Mouse (Mus musculus): ENCODE measurements around the gene 9530003J23Rik.
"Not testable (repeated sequence)": the region's sequence is repeated elsewhere in the genome, so short reads cannot be mapped to it uniquely, and the experiment has no call there.

9530003J23Rik gene

GRCm38 (mm10) chr10:117238603-117239002 lies at the start of gene 9530003J23Rik:
Gene 9530003J23Rik, minus strand, starts transcription at chr10:117238703.
- no peak for DNase-seq (ENCODE audit: low spot score)

GRCm38 (mm10) chr10:117287226-117287850 lies 48.8 kb upstream of the 9530003J23Rik start:
- DNase-seq (ENCODE audit: low spot score) = no peak

DNA sequence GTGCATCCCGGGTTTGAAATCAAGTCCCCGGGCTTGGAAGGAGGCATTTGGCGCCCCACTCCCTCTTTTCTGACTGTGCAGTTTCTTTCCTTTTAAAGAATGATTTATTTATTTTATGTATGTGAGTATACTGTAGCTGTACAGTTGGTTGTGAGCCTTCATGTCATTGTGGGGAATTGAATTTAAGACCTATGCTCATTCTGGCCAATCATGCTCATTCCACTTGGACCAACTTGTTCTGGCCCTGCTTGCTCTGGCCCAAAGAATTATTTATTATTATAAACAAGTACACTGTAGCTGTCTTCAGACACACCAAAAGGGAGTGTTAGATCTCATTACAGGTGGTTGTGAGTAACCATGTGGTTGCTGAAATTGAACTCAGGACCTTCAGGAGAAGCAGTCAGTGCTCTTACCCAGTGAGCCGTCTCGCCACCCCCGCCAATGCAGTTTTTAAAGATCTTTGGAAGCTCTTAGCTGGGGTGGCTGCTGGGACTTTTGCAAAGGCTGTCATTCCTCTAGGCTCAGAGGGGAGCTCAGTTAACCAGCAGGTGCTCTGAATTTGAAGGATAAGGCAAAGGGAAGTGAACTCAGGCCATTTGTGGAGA lies 48.0 kb upstream of the 9530003J23Rik start:
- DNase-seq (ENCODE audit: low spot score) = no peak

- not testable (repeated sequence) for DNase-seq (ENCODE audit: low spot score)
These were observed 47.1 kb upstream of the 9530003J23Rik start for GRCm38 (mm10) chr10:117285584-117285983.

- no peak for DNase-seq (ENCODE audit: low spot score)
These were observed 46.3 kb upstream of the 9530003J23Rik start for GRCm38 (mm10) chr10:117284578-117285520.

- DNase-seq (ENCODE audit: low spot score) = no peak
These were observed 45.5 kb upstream of the 9530003J23Rik start for GRCm38 (mm10) chr10:117283871-117284577.

DNA sequence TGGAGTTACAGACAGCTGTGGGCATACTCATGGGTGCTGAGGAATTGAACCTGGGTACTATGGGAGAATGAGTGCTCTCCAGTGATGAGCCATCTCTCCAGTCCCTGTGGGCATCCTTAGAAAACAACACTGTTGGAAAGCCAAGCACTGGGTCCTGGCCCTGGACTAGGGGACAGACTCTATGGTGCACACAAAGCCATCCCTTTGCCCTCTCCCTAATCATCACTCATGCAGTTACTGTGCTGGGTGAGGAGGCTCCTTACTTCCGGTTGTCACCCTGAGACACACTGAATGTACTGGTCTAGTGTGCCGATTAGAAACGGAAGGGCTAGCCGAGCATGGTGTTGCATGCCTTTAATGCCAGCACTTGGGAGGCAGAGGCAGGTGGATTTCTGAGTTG lies 44.7 kb upstream of the 9530003J23Rik start:
- not testable (repeated sequence) for DNase-seq (ENCODE audit: low spot score)

GRCm38 (mm10) chr10:117282551-117282950 lies 44.0 kb upstream of the 9530003J23Rik start:
- DNase-seq (ENCODE audit: low spot score) = no peak

- no peak for DNase-seq (ENCODE audit: low spot score)
These were observed 43.5 kb upstream of the 9530003J23Rik start, which contains the start of gene Lyz2 for GRCm38 (mm10) chr10:117282049-117282448. Gene Lyz2, minus strand, starts transcription at chr10:117282321.

DNA sequence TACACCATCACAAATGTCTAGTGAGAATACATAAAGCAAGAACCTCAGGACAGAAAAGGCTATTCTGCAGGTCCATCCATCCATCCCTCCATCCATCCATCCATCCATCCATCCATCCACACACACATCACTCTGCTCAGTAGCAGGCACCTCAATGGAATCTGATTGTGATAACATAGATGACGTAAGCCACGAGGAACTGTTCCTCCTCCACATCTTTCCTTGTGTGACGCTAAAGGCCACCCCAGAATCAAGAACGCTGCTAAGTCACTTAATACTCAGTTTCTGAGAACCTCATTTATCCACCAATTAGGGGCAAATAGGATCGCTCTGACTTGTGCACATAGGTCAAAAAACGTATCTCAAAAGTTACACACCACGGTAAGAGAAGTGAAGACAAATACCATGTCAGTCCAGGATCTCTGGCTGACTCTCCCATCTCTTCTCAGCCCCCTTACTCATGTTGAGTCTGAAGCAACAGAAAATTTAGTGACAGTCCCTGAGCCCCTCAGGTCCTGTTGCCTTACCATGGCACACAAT lies 42.9 kb upstream of the 9530003J23Rik start:
- no peak for DNase-seq (ENCODE audit: low spot score)

- no peak for DNase-seq (ENCODE audit: low spot score)
These were observed 41.5 kb upstream of the 9530003J23Rik start for GRCm38 (mm10) chr10:117280000-117280399.

- DNase-seq (ENCODE audit: low spot score) = not testable (repeated sequence)
These were observed 40.0 kb upstream of the 9530003J23Rik start for GRCm38 (mm10) chr10:117278510-117278909.

DNA sequence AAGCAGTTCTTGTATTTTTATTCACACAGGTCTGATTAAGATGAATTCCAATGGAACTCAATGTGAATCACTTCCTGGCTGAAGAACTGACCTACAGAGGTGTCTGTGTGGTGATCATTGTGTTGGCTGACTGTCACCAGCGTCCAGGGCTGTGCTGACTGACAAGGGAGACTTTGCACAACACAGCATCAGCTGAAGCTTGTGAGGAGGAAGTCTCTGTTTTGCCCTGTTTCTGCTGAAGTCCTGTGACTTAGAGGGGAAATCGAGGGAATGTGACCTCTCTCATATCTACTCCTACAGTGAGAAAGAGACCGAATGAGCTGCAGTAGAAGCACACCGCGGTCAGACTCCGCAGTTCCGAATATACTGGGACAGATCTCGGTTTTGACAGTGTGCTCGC lies 39.3 kb upstream of the 9530003J23Rik start:
- DNase-seq (ENCODE audit: low spot score) = not testable (repeated sequence)

DNA sequence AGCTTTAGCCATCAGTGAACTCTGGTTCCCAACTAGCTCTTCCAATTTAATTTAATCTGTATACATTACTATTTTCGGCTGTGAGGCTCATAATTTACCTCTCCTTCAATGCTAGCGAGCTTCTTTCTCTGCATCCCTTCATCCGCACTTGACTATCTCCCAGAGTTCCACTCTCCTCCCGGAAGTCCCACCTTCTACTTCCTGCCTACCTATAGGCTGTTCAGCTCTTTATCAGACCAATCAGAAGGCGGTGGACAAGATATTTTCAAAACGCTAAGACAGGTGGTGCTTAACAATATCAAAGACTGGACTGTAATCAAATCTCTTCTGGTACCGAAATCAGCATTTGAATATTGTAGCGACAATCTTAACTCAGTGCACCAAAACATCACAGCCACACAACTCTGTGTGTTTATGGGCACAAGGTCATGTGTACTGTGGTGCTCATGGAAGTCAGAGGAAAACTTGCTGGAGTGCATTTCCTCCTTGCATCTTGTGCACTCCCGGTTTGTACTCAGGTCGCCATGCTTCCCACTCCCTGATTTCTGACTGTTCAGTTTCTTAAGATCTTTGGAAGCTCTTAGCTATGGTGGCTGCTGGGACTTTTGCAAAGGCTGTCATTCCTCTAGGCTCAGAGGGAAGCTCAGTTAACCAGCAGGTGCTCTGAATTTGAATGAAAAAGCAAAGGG lies 37.3 kb upstream of the 9530003J23Rik start:
- DNase-seq (ENCODE audit: low spot score) = no peak

- not testable (repeated sequence) for DNase-seq (ENCODE audit: low spot score)
These were observed 36.1 kb upstream of the 9530003J23Rik start for GRCm38 (mm10) chr10:117274645-117275044.

DNA sequence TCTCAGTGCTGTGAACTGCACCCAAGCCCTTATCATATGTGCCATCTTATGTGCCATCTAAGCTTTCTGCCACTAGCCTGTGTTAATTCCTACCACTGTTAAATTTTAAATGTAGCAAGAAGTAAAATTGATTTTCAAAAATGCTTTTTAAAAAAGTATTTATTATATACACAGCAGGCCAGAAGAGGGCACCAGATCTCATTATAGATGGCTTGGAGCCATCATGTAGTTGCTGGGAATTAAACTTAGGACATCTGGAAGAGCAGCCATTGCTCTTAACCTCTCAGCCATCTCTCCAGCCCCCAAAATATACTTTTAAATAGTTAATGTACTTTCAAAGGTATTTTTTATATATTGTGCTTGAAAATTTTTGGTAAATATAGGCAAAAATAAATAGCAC lies 33.5 kb upstream of the 9530003J23Rik start:
- DNase-seq (ENCODE audit: low spot score) = no peak

- DNase-seq (ENCODE audit: low spot score) = no peak
These were observed 21.4 kb upstream of the 9530003J23Rik start for GRCm38 (mm10) chr10:117259870-117260269.

GRCm38 (mm10) chr10:117235866-117236265 lies 2.6 kb downstream of the 9530003J23Rik start:
- no peak for DNase-seq (ENCODE audit: low spot score)

DNA sequence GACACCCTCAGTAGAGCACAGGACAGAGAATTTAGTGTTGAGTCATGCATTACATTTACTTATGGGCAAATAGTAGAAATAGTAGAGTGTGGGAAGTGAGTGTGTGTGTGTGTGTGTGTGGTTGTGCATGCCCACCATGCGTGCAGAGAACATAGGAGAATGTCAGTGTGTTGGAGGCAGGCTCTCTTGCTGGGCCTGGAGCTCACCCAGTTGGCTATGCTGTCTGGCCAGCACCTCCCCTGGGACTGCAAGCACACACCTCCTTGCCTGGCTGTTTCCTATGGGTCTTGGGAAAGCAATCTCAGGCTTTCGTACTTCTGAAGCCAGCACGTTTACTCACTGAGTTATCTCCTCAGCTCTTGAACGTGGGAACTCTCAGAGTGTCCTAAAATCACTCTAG lies 3.7 kb downstream of the 9530003J23Rik start:
- DNase-seq (ENCODE audit: low spot score) = no peak

DNA sequence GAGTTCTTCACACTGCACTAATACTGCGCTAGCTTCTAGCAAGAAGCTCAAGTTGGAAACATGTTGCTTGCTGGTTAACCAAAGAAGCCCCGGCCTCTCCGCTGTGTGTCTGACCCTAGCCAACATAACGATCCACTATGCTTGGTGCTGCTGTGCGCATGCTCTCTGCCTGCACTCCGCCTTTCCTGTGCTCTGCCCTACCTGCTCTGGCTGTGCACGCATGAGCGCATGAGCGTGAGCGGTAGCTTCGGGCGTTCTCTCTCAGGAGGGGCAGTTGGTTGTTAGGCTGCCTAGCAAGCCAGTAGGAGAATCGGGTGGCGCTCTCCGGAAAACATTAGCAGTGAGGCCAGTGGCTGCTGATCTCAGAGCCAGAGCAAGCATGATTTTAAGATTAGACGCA lies 8.7 kb downstream of the 9530003J23Rik start:
- peak; percentile 12 for DNase-seq (ENCODE audit: low spot score)

- DNase-seq (ENCODE audit: low spot score) = no peak
These were observed 12.5 kb downstream of the 9530003J23Rik start for GRCm38 (mm10) chr10:117226002-117226401.

Data from embryo, embryonic 10 days (tissue).